Mouse (Mus musculus) T-helper 17 cell (primary cell): ENCODE data around the gene Mkrn2os.

Experiments used
- in situ Hi-C, 2 experiments: fragments of 300-600 bp; cut with MboI, MseI; formaldehyde crosslinking; loops; 1 replicate in 1 of 2; 2 replicates in 1 of 2; pipeline ENCODE4 v1.15.1; 2025; ENCODE audit warnings: high pct_unique_total_duplicates in 2 of 2

Mkrn2os gene

DNA sequence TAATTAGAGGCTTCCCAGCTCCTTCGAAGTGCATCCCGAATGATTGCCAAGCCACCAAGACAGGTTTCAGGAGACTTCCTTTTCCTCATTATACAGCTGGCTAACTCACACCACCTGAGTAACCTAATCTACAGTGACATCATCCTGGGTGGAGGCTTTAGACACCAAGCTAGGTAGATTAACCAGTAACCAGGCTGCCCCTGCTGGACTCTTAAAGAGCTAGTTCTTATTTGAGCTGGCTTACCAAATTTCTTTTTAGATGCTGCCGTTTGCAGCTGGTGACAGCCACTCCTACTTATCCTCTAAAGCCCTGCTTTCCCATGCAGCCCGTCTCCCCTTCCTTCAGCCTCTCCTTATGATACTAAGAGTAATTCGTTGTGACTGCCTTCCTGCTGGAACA, at the start of gene Mkrn2os:
TSS of gene Mkrn2os (minus strand) at position 119 of the 400 bp plus-strand sequence.
- in situ Hi-C loops, result loop anchor here in 1 of 2 experiments (5.0 kb wide), 1 partner anchor 40 kb away; no protein-coding TSS in a partner anchor

DNA sequence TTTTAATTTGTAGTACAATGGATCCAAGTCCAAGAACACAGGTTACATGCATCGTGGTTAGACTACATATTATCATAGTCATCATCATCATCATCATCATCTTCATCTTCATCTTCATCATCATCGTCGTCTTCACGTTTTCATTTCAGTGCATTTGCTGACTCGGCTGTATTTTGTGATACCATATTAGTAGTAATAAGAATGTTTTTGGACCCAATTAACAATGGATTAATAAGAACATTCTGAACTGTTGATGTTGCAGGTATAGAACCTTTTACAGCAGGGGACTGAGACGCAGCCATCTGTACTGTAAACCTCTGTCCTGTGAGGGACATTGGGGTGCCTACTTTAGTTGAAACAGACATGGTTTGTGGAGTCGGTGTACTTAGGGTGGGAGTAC, 45.8 kb upstream of the Mkrn2os start:
- in situ Hi-C loops, result loop anchor here in 1 of 2 experiments (10.0 kb wide), 1 partner anchor 437 kb away; no protein-coding TSS in a partner anchor

DNA sequence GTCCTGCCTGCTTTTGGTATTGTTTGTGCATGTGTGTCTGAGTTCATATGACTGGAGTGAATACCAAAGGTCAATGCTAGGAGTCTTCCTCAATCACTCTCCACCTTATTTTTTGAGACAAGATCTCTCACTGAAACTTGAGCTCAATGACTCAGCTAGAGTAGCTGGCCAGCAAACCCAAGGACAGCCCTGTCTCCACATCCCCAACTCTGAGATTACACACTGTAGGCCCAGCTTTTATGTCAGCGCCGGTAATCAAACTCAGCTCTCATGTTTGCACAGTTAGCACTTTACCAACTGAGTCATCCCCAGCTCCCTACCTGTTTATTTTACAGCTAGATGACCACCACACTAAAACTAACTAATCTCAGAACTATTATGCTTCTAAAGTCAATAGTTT, 41.6 kb upstream of the Mkrn2os start:
- in situ Hi-C loops, result loop anchor here in 1 of 2 experiments (10.0 kb wide), 1 partner anchor 441 kb away; no protein-coding TSS in a partner anchor

DNA sequence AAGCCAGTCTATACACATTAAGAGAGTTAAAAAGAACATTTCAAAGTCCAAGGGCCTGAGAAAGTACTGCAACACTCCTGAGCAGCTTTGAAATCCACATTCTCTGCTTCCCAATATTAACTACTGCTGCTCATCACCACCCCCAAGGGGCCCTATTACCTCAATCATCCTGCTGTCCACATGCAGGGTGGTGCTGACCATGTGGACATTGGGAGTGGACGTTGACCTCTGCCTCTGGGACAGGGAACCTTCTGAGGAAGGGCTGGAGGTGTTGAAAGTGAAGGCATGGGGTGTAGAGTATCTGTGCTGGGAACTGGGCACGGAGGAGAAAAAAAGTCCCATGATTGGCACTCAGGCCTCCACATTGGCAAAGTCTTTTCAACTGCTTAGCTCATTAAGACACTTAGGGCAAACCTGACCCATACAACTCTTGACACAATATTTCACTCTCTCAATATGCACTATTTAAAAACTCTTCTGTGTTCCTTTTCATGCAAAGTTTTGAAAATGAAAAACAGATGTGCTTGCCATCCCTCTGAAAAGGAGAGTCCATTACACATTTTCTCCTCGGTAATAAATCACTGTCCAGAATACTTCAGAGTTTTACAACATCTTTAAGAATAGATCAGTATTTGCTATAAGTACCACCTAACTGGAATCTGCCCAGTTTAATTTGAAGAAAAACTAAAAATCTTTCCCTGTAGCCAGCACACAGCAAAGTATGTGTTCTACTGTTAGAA, 38.9 kb upstream of the Mkrn2os start:
- in situ Hi-C loops, result loop anchor here in 1 of 2 experiments (10.0 kb wide), 1 partner anchor 444 kb away; no protein-coding TSS in a partner anchor

DNA sequence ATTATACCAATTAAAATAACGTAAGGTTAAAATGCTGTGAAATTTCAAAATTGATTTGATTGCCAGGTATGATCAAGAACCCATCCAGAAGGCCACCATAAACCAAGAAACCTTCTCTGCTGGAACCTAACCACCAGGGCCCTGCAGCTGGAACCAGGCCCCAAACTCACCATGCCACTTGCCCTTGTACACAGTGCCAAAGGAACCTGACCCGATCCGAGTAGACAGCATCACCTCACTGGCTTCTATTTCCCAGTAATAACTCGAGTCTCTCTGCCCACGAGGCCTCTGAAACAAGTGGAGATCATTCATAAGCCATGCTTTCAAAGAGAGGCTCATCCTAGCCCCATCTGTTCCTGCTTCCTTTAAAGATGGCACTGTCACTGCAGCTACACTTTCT, 33.7 kb upstream of the Mkrn2os start:
- in situ Hi-C loops, result no loop called here

DNA sequence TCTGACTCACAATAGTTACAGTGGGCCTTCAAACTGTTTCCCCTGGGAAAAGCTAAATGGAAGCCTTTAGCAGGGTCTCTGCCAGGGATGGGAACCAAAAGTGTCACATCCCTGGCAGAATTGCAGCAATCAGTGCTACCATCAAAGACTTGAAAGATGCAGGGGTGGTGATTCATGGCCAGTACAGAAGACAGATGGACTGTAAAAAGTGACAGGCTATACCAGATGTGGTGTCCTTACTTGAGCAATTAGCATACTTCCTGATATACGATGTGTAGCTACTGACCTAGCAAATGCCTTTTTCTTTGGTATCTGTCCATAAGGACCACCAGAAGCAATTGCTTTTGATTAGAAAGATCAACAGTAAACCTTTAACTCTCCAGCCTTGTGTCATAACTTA, 28.6 kb upstream of the Mkrn2os start:
- in situ Hi-C loops, result no loop called here

DNA sequence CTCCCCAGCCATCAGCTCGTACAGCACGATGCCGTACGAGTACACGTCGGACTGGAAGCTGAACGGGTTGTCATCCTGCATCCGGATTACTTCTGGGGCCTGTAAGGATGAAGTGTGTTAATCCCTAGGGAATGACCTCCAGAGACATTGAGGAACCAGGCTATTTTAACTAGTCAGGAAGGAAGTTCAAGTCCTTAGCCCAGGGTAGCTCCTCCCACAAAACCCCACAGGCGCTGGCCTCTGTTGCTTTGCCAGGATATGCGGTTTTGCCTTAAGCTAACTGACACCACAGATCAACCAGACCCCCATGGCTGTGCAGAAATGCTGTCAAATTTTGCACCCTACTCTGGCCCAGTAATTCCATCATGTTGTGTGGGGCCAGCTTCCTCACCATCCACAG, 27.4 kb upstream of the Mkrn2os start:
- in situ Hi-C loops, result no loop called here

DNA sequence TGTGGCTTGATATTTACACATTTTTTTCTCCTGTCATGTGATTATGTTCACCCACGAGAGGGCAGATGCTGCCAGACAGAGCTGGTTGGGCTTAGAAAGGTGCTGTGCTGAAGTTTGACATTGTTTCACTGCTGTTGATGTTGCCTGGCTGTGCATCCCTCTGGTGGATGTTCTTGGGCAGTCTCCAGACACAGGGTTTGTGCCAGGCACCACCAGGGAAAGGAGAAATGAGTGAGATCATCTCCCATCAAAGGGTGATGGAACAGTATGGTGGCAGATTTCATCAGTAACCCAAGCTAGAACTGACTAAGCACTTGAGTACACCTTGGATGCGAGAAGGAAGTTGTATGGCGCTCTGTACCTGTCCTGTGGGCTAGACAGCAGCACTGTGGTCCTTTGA, 23.6 kb upstream of the Mkrn2os start:
- in situ Hi-C loops, result no loop called here

DNA sequence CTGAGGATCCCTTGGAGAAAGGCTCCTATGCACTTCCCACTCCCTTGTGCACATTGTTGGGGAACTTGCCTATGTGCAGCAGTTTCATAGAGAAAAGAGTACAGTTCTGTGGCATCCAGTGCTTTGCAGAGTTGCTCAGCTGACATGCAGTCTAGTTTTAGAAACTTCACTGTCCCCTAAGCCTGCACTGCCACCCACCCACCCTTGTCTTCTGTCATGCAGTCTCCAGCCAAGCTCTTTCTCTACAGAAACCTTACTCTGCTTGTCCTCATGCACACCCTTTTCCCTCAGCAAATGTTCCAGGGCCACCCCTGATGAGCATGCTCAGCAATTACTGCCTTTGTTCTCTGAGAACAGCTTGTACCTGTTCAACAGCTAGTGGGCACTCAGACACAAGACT, 21.4 kb upstream of the Mkrn2os start:
- in situ Hi-C loops, result no loop called here

DNA sequence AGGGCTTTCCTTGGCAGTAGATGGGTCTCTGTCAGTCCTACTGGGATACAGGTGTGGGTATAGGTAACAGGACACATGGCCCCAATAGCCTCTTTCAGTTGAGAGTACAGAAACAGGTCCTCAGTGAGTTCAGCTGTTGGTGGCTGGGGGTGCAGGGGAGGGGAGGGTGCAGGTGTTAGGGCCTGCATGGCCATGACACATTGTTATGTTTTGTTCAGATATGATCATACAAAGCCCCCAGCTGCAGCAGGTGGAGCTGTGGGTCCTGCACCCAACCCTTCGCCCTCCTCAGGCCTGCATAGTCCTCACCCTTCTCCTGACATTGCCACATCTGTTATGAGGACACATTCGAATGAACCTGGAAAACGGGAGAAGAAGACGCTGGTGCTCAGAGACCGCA, 17.9 kb upstream of the Mkrn2os start:
- in situ Hi-C loops, result no loop called here

DNA sequence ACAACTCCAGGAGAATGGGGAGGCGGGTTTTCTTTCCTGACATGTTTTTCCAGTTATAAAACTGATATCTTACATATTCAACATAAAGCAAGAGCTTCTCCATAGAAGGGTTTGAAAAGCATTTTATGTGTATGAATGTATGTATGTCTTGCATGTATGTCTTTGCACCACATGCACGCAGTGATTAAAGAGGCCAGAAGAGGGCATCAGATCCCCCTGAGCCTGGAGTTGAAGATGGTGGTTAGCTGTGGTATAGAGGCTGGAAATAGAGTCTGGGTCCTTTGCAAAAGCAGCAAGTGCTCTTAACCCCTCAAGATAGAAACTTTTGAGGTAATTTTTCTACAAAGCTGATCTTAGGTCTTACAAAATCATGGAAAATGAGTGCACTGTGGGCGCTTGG, 16.7 kb upstream of the Mkrn2os start:
- in situ Hi-C loops, result no loop called here

DNA sequence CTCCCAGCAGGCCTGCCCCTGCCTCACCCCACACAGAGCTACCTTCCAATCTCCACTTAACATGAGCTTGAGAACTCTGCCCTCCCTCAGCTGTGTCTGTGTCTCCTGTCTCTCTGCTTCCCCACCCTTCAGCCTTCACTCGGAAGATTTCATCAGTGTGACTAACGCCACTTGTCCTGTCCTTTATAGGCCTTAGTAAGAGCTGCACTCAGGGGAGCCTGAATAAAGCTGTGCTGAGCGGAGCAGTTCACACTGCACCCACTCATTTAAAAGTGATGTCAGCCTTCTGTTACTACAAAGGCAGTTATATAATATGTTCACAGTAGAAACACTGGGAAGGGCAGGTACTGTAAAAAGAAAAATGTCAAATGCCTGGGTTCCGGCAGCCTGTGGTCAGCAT, 15.1 kb upstream of the Mkrn2os start:
- in situ Hi-C loops, result no loop called here

DNA sequence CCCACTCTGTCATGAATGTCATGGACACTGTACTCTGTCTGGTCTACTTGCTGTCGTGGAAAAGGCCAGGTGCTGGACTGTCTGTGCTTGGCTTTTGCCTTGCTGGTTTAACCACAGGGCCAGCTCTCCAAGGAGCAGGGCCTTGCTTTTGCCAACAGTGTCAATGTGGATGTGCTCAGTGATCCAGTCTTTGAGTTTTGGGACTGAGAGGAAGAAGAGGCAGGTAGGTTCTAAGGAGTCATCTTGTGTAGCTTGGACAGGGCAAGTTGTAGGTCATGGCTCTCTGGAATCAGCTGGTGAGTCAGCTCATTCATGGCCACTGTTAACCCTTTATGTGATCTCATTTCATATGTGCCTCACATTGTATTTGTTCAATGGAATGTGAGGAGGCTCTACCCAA, 14.1 kb upstream of the Mkrn2os start:
- in situ Hi-C loops, result no loop called here

DNA sequence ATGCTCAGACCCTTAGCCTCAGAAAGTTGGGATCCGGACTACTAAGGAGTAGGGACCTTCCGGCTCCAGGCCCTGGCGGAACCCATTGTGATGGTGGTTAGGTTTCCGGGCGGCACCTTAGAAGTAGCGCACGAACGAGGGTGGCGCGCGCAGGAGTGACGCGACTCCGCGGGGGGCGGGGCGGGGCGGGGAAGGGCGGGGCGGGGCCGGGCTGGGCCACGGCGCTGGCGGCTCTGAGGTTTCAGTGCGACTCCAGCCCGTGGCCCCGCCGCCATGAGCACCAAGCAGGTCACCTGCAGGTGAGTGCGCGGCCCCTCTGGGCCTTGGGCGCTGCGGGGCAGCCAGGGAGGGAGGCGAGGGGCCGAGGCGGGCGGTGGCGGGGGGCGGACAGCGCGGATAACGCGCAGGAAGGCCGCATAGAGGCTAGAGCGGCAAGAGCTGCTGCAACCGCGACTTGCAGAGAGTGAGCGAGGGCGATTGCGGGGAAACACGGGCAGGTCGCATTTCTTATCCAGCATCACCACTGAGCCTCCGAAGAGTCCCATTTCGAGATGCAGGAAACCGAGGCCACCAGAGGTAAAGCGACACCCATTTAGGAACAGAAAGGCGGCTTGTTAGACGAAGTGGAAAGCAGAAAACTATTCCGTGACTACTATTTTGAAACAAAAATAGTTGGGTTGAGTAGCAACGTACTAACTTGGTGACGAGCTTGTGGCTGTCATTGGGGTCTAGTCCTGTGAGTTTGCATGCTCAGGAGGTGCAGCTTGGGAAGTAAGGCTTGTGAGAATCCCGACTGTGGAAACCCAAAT, 9.5 kb upstream of the Mkrn2os start, which contains the start of gene Mkrn2:
TSS of gene Mkrn2 (plus strand) at position 188 of the 809 bp plus-strand sequence.
- in situ Hi-C loops, result no loop called here

DNA sequence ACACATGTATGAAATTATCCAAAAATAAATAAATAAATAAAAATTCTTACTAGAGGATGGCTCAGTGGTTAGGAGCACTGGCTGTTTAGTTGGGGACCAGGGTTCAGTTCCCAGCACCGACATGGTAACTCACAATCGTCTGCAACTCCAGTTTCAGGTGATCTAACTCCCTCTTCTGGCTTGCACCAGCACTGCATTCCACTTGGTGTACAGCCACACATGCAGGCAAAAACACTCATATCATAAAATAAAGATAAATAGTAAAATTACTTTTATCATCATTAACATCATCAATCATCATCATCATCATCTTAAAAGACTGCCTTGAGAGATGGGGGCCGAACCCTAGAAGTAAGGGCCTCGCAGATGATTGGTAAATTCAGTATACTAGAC, 8.9 kb upstream of the Mkrn2os start:
- in situ Hi-C loops, result no loop called here

DNA sequence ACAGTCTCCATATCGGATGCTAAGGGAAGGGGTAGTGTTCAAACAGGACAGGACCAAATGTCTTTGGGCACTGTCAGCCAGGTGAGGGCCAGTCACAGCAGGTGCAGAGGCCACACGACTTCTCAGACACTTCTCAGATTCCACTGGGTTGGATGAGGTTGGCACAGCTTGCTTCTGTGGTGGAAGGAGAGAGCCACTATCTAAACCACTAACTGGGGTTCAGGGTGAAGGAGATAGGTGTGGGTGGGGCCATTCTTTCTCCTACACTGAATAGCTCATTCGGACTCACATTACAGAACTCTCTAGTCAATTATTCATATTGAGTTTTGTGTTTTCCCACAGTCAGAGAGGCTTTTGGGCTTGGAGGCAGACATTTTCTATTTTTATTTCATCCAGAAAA, 3.3 kb upstream of the Mkrn2os start:
- in situ Hi-C loops, result no loop called here

DNA sequence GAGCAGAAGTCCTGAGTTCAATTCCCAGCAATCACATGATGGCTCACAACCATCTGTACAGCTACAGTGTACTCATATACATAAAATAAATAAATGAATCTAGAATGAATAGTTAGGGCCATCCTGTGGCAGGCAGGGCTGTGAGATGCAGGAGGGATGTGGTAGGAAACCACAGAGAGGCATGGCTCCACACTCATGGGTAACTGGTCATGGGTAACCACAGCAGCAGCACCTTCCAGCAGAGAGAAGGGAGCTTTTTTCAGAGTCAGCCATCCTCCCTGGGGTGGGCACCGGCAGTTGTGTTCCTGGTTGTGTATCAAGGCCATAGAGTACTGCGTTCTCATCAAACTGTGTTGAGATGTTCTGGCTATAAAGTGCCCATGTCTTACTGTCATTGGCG, 2.1 kb upstream of the Mkrn2os start:
- in situ Hi-C loops, result loop anchor here in 1 of 2 experiments (5.0 kb wide), 1 partner anchor 42 kb away; no protein-coding TSS in a partner anchor

DNA sequence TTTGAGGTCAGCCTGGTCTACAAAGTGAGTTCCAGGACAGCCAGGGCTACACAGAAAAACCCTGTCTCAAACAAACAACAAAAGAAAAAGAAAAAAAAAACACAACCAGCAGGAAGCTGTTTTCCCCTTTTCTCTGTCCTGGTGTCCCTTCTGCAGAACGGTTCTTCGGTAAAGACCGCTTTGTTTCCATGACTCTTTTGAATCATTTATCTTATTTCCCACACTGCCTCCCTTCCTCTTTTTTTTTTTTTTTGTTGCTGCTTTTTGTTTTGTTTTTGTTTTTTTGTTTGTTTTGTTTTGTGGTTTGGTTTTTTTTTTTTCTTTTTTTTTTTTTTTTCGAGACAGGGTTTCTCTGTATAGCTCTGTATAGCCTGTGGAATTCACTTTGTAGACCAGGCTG, 876 bp upstream of the Mkrn2os start:
- in situ Hi-C loops, result loop anchor here in 1 of 2 experiments (5.0 kb wide), 1 partner anchor 41 kb away; no protein-coding TSS in a partner anchor

DNA sequence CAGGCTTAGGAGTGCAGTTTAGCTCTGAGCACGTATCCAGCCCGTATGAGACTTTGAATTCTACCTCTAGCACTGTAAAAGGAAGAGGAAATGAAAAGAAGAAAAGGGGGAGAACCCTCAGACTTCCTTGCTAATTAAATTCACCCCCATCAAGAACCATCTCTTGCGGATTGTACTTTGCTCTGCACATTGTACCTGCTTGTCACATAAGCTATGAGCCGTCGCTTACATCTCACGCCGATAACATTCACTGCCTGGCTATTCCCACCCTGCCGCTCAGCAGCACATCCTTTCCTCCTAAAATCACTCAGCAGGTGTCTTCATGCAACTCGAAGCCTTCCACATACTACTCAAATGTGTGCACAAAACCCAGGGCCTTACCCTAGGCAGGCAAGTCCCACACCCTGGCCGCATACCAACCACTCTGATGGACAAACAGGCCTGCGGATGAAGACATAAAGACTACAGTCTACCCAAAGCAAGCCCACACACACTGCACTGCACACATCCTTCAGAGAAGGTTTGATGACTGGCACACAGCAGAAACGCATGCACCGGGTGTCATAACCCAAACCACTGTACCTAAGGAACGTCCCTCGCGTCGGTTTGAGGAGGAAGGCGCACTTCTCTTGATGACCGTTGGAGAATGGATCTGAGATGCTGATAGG, 550 bp downstream of the Mkrn2os start:
- in situ Hi-C loops, result loop anchor here in 1 of 2 experiments (5.0 kb wide), 1 partner anchor 40 kb away; no protein-coding TSS in a partner anchor

DNA sequence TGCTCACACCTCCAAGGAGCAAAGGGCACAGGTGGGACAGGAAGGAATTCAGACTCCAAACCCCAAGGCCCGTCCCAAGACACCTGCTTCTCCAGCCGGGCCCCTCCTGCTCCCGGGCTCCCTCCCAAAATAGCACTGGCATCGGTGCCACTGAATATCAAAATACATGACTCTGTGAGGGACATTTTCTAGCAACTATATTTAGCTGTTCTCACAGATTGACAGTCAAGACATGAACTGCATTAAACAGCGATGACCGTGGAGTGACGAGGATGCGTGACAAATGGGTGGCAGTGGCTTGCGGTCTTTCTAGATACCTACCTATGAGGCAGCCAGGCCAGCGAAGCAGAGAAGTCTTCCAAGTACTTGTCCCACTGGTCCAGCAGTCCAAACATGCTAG, 6.1 kb downstream of the Mkrn2os start:
- in situ Hi-C loops, result no loop called here

DNA sequence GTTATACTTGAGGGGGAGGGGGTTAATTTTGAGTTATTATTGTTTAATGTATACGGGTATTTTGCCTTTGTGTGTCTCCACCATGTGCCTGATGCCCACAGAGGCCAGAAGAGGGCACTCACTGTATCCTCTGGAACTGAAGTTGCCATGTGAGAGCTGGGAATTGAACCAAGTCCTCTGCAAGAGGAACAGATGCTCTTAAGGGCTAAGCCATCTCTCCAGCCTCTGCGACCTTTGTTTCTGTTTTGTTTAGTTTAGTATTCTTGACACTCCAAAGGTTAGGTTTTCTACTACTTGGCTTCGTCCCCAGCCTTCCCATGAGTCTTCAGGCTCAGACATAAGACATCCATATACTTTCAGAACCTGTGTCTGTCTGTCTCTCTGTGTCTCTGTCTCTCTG, 8.2 kb downstream of the Mkrn2os start:
- in situ Hi-C loops, result no loop called here
